Mouse (Mus musculus): Measurements from ENCODE around the gene Pja2. TPM values are rescaled to one million over a fixed set of nuclear protein-coding genes. Genes with fewer than 3 reads are reported as not detected.
"Not testable (repeated sequence)": the region's sequence is repeated elsewhere in the genome, so short reads cannot be mapped to it uniquely, and the experiment has no call there.

The Pja2 gene
- polyA plus RNA-seq, 1 experiment from 2014 or later = 151 TPM

- Histone ChIP-seq H3K36me3 (peaks cover 28% of the 10 kb centered on the region), H3K27ac (replicated peaks) (no peak overlapping the region), H3K27me3 (no peaks in the 10 kb centered on the region), H3K4me1 (replicated peaks) (no peaks in the 10 kb centered on the region; the same call in 1 of the 2 replicates), H3K9me3 (no peaks in the 10 kb centered on the region), H3K4me3 (no peak overlapping the region), H3K9ac (no peak overlapping the region), H3K4me2 (no peak overlapping the region)
- WGBS = 92% methylated on average over 5 of the region's 5 CpGs
- no peak for ATAC-seq (ENCODE audit: low read depth)
These were observed 55.0 kb downstream of the Pja2 start for GRCm38 (mm10) chr17:64276666-64277065.

DNA sequence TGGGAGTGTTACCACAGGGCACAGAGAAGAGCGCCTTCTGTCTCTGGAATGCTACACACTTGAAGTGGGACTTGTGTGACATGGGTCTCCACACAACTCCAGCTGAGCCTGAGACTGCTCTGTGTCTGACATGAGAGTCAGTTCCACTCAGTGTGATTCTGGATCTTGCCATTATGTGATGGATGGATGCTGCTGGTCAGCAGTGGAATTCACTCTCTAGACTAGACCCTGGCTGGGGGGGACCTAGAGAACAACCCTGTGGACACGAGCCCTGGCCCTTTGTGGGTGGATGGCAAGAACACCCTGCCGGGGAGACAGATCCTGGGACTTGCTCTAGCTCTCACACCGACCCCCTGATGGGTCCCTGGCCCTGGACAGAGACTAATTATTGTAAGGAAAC is 56.5 kb downstream of the Pja2 start:
- 0 out of 2 replicates have a peak, but pooled peaks have one; percentile 27 for ATAC-seq (ENCODE audit: low read depth)
- Histone ChIP-seq H3K27ac (replicated peaks) (no peak overlapping the region), H3K4me3 (no peak overlapping the region), H3K9ac (no peak overlapping the region), H3K27me3 (no peaks in the 10 kb centered on the region), H3K36me3 (peaks cover 22% of the 10 kb centered on the region), H3K4me2 (no peak overlapping the region), H3K9me3 (no peaks in the 10 kb centered on the region), H3K4me1 (replicated peaks) (no peaks in the 10 kb centered on the region; the same call in 1 of the 2 replicates)
- WGBS = 86% methylated on average over 4 of the region's 4 CpGs

DNA sequence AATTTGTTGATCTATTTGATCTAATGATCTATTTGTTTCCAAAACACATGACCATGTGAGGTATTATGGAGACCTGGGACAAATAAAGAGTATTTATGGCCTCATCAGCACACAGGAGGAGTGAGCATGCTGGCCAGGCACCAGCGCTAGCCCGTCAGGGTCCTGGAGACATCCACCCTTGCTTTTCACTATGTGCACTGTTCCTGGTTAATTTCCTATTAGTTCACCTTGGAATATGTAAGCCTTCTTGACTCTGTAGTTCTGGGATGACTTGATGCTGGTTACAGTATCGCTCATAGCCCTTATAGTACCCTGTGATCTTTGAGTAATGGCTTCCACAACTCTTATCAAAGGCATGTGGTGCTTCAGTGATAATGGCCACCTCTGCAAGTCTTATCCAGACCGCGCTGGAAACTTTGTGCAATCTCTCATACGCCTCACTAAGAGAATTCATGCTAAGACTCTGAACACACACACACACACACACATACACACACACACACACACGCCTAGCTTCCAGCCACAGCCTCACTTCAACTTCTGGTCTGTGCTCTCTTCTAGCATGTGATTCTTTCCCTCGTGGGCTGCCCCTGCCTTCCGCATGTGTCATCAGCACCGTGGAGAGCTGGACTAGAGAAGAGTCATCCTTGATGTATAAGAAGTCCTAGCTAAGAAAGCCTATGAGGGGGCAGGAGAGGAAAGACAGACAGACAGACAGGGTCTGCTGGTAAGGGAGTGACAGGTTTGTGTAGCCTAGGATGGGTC is 57.2 kb downstream of the Pja2 start:
- Histone ChIP-seq H3K4me1 (replicated peaks) (no peaks in the 10 kb centered on the region; the same call in 1 of the 2 replicates), H3K9ac (no peak overlapping the region), H3K27me3 (no peaks in the 10 kb centered on the region), H3K27ac (replicated peaks) (no peak overlapping the region), H3K4me2 (no peak overlapping the region), H3K36me3 (peaks cover 15% of the 10 kb centered on the region), H3K4me3 (no peak overlapping the region), H3K9me3 (no peaks in the 10 kb centered on the region)
- WGBS = 90% methylated on average over 10 of the region's 10 CpGs
- no peak for ATAC-seq (ENCODE audit: low read depth)

DNA sequence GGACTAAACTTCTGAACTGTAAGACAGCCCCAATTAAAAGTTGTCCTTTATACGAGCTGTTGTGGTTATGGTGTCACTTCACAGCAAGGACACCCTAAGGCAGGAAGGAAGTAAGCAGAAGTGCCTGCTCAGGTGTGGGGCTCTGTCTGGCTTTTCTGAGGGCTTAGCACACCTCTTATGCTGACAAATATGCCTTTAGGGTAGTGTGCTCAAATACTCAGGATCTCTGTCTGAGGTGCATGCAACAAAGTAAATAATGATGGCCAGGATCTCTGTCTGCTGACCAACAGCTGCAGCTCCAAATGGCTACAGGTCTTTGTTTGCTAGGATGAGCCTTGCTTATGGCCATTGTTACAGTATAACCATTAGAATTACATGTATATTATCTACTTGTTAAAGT is 71.1 kb downstream of the Pja2 start:
- Histone ChIP-seq H3K4me2 (no peak overlapping the region), H3K9ac (no peak overlapping the region), H3K4me1 (replicated peaks) (no peaks in the 10 kb centered on the region), H3K9me3 (no peaks in the 10 kb centered on the region), H3K4me3 (no peak overlapping the region), H3K27me3 (no peaks in the 10 kb centered on the region), H3K36me3 (no peaks in the 10 kb centered on the region), H3K27ac (replicated peaks) (no peak overlapping the region)
- WGBS = 82% methylated on average over 1 of the region's 1 CpGs
- no peak for ATAC-seq (ENCODE audit: low read depth)

GRCm38 (mm10) chr17:64248246-64248645 is 83.5 kb downstream of the Pja2 start:
- Histone ChIP-seq H3K4me2 (no peak overlapping the region), H3K36me3 (no peaks in the 10 kb centered on the region), H3K27me3 (no peaks in the 10 kb centered on the region), H3K4me1 (replicated peaks) (peaks cover 5% of the 10 kb centered on the region; the same call in 1 of the 2 replicates), H3K27ac (replicated peaks) (no peak overlapping the region), H3K9me3 (no peaks in the 10 kb centered on the region), H3K9ac (no peak overlapping the region), H3K4me3 (no peak overlapping the region)
- 55% methylated on average over 3 of the region's 3 CpGs for WGBS
- no peak for ATAC-seq (ENCODE audit: low read depth)

GRCm38 (mm10) chr17:64242898-64243297 is 88.8 kb downstream of the Pja2 start:
- H3K36me3 ChIP-seq = no peaks in the 10 kb centered on the region
- no peaks in the 10 kb centered on the region for H3K9me3 ChIP-seq
- H3K27me3 ChIP-seq = no peaks in the 10 kb centered on the region
- 74% methylated on average over 12 of the region's 12 CpGs for WGBS
- H3K4me2 ChIP-seq = no peak overlapping the region
- H3K4me1 ChIP-seq (replicated peaks) = peaks cover 20% of the 10 kb centered on the region
- H3K9ac ChIP-seq = no peak overlapping the region
- H3K4me3 ChIP-seq = no peak overlapping the region
- no peak overlapping the region for H3K27ac ChIP-seq (replicated peaks)
- ATAC-seq (ENCODE audit: low read depth) = no peak

- Histone ChIP-seq H3K27ac (replicated peaks) (no peak overlapping the region), H3K4me1 (replicated peaks) (peaks cover 20% of the 10 kb centered on the region), H3K9ac (no peak overlapping the region), H3K4me3 (no peak overlapping the region), H3K9me3 (no peaks in the 10 kb centered on the region), H3K27me3 (no peaks in the 10 kb centered on the region), H3K36me3 (no peaks in the 10 kb centered on the region), H3K4me2 (no peak overlapping the region)
- no peak; the same call in 1 of the 2 replicates for ATAC-seq (ENCODE audit: low read depth)
- WGBS = 49% methylated on average over 9 of the region's 9 CpGs
These were observed 89.3 kb downstream of the Pja2 start for GRCm38 (mm10) chr17:64242310-64242859.

GRCm38 (mm10) chr17:64241544-64242292 is 90.0 kb downstream of the Pja2 start:
- H3K9ac ChIP-seq = no peak overlapping the region
- H3K27ac ChIP-seq (replicated peaks) = peak overlapping the region; percentile 46; the same call in 1 of the 2 replicates
- no peak overlapping the region for H3K4me3 ChIP-seq
- H3K9me3 ChIP-seq = no peaks in the 10 kb centered on the region
- peaks cover 20% of the 10 kb centered on the region for H3K4me1 ChIP-seq (replicated peaks)
- H3K4me2 ChIP-seq = no peak overlapping the region
- 0 out of 2 replicates have a peak, but pooled peaks have one; percentile 36 for ATAC-seq (ENCODE audit: low read depth)
- no peaks in the 10 kb centered on the region for H3K27me3 ChIP-seq
- no peaks in the 10 kb centered on the region for H3K36me3 ChIP-seq
- WGBS = 64% methylated on average over 11 of the region's 11 CpGs

- no peak overlapping the region for H3K27ac ChIP-seq (replicated peaks)
- no peaks in the 10 kb centered on the region for H3K9me3 ChIP-seq
- no peak overlapping the region for H3K4me3 ChIP-seq
- H3K36me3 ChIP-seq = no peaks in the 10 kb centered on the region
- WGBS = 71% methylated on average over 4 of the region's 4 CpGs
- no peak for ATAC-seq (ENCODE audit: low read depth)
- no peaks in the 10 kb centered on the region for H3K27me3 ChIP-seq
- H3K4me1 ChIP-seq (replicated peaks) = 0 out of 2 replicates have a peak, but pooled peaks cover 4% of the 10 kb centered on the region
- H3K9ac ChIP-seq = no peak overlapping the region
- H3K4me2 ChIP-seq = no peak overlapping the region
These were observed 99.6 kb downstream of the Pja2 start for GRCm38 (mm10) chr17:64232134-64232533.

- not testable (repeated sequence) for ATAC-seq (ENCODE audit: low read depth)
These were observed 100.1 kb downstream of the Pja2 start for GRCm38 (mm10) chr17:64231637-64232036.

DNA sequence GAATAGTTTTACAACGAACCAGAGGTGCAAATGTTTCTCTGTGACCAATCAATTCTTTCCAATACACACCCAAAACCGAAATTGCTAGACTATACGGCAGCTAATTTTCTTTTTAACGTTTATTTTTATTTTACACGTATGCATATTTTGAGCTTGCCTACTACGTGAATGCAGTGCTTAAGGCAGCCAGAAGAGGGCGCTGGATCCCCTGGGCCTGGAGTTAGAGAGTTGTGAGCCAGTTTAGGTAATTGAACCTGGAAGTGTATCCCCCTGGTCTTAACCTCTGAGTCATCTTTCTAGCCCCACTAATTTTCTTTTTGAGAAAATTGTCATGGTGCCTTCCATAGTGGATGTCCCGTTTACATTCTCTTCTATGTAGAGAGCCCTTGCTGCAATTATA is 100.5 kb downstream of the Pja2 start:
- Histone ChIP-seq H3K4me3 (no peak overlapping the region), H3K36me3 (no peaks in the 10 kb centered on the region), H3K9ac (no peak overlapping the region), H3K9me3 (no peaks in the 10 kb centered on the region), H3K27ac (replicated peaks) (no peak overlapping the region), H3K27me3 (no peaks in the 10 kb centered on the region), H3K4me2 (no peak overlapping the region), H3K4me1 (replicated peaks) (0 out of 2 replicates have a peak, but pooled peaks cover 4% of the 10 kb centered on the region)
- 79% methylated on average over 8 of the region's 8 CpGs for WGBS
- ATAC-seq (ENCODE audit: low read depth) = no peak

More at GRCm38 (mm10) chr17:64231637-64232036, 100.1 kb downstream of the Pja2 start:
- not testable (repeated sequence) for H3K27me3 ChIP-seq; H3K9me3 ChIP-seq; H3K9ac ChIP-seq; H3K27ac ChIP-seq (replicated peaks); H3K36me3 ChIP-seq; H3K4me3 ChIP-seq; H3K4me1 ChIP-seq (replicated peaks); H3K4me2 ChIP-seq
- WGBS = 97% methylated on average over 4 of the region's 4 CpGs

Data from neural tube, embryonic 13.5 days (tissue).